Mouse (Mus musculus): ENCODE data around the gene Bcl9l. TPM values are rescaled to one million over a fixed set of nuclear protein-coding genes. Genes with fewer than 3 reads are reported as not detected.

Bcl9l gene
- polyA plus RNA-seq, 1 experiment from 2014 or later = 10.7 TPM

DNA sequence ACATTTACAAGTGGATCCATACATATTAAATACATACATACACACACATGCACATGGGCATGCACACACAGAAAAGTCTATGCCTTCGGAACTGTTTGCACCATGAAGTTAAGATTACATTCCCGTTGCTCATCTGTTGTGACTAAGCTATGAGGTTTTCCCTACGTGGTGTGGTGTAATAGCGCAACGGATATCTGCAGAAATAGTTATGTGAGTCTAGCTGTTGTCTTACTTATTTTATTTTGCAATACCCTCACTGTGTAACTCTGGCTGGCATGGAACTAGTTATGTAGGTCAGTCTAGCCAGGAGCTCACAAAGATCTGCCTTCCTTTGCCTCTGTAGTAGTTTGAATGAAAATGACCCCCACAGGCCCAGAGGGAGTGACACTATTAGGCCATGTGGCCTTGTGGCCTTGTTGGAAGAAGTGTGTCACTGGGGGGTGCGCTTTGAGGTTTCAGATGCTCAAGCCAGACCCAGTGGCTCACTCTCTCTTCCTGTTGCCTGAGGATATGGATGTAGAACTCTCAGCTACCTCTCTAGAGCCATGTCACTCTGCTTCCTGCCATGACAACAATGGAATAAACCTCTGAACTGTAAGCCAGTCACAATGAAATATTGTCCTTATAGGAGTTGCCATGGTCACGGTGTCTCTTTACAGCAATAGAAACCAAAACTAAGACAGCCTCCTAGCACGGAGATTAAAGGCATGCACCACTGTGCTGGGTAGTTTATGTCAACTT lies 66.0 kb downstream of the Bcl9l start:
- no peak for ATAC-seq (ENCODE audit: low FRiP score)
- WGBS = 91% methylated on average over 8 of the region's 8 CpGs
- no peaks in the 10 kb centered on the region for H3K4me1 ChIP-seq
- no peak overlapping the region for H3K4me2 ChIP-seq
- no peaks in the 10 kb centered on the region for H3K36me3 ChIP-seq (replicated peaks)
- H3K9ac ChIP-seq = no peak overlapping the region
- H3K4me3 ChIP-seq (replicated peaks) = no peak overlapping the region
- H3K9me3 ChIP-seq = no peaks in the 10 kb centered on the region
- H3K27ac ChIP-seq = no peak overlapping the region
- H3K27me3 ChIP-seq = no peaks in the 10 kb centered on the region

DNA sequence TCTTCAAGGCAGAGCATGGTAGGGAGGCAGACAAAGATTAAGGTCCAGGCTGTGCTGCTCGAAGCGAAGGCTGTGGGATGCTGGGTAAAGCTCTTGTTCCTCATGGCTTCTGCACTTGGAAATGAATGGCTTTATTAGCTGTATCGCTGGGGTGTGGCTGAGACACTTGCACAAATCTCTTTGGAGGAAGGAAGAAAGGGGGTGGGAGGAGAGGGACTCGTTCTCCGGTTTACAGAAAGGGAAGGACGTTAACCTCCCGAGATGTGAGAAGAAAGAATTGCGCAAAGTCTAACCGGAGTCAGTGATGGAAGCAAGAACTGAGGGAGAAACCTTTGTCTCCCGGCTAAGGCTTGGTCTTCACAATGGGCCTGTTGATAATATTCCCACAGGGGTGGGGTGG lies 68.5 kb downstream of the Bcl9l start:
- H3K27me3 ChIP-seq = no peaks in the 10 kb centered on the region
- H3K4me3 ChIP-seq (replicated peaks) = no peak overlapping the region
- H3K36me3 ChIP-seq (replicated peaks) = no peaks in the 10 kb centered on the region
- no peak overlapping the region for H3K4me2 ChIP-seq
- H3K4me1 ChIP-seq = no peaks in the 10 kb centered on the region
- ATAC-seq (ENCODE audit: low FRiP score) = no peak
- H3K9me3 ChIP-seq = no peaks in the 10 kb centered on the region
- no peak overlapping the region for H3K27ac ChIP-seq
- no peak overlapping the region for H3K9ac ChIP-seq
- WGBS = 85% methylated on average over 10 of the region's 10 CpGs

DNA sequence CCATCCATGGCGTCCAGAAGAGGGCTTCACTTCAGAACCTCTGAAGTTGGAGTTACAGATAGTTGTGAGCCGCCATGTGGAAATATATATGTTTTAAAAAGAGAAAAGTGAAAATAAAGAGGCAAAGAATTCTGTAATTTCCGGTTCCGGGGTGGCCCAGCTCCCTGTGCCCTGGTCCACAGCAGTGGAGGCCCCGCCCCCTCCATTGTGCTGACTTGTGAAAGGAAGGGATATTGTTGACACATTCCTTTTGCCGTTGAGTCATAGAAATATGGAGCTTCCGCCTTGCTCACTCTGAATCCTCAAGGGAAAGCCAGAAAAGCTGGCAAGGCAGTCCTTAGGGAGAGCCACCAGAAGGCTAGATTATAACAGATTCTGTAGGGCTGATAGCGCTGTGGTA lies 69.5 kb downstream of the Bcl9l start:
- H3K9me3 ChIP-seq = no peaks in the 10 kb centered on the region
- H3K27ac ChIP-seq = no peak overlapping the region
- 84% methylated on average over 8 of the region's 8 CpGs for WGBS
- no peaks in the 10 kb centered on the region for H3K4me1 ChIP-seq
- H3K4me2 ChIP-seq = no peak overlapping the region
- no peak for ATAC-seq (ENCODE audit: low FRiP score)
- no peaks in the 10 kb centered on the region for H3K36me3 ChIP-seq (replicated peaks)
- no peak overlapping the region for H3K9ac ChIP-seq
- no peak overlapping the region for H3K4me3 ChIP-seq (replicated peaks)
- no peaks in the 10 kb centered on the region for H3K27me3 ChIP-seq

Other genes with a start within 250 kb of the Bcl9l start
- 28.7 and 34.3 TPM in 2 replicates for gene Cbl, start 248.8 kb upstream of the Bcl9l start, polyA plus RNA-seq (2016; fragmentation: Nextera tagmentation; extraction: Ambion mirVana)
- gene Ccdc153, start 242.1 kb upstream of the Bcl9l start, polyA plus RNA-seq (2016; fragmentation: Nextera tagmentation; extraction: Ambion mirVana) = not detected in 2 replicates
- 0.23 and 0.31 TPM in 2 replicates for gene Pdzd3, start 231.4 kb upstream of the Bcl9l start, polyA plus RNA-seq (2016; fragmentation: Nextera tagmentation; extraction: Ambion mirVana)
- gene Nlrx1, start 214.2 kb upstream of the Bcl9l start, polyA plus RNA-seq (2016; fragmentation: Nextera tagmentation; extraction: Ambion mirVana) = 4.6 and 5.2 TPM in 2 replicates
- gene Abcg4, start 194.2 kb upstream of the Bcl9l start, polyA plus RNA-seq (2016; fragmentation: Nextera tagmentation; extraction: Ambion mirVana) = 10.1 and 12.4 TPM in 2 replicates
- 34.6 and 35.5 TPM in 2 replicates for gene Hinfp, start 177.2 kb upstream of the Bcl9l start, polyA plus RNA-seq (2016; fragmentation: Nextera tagmentation; extraction: Ambion mirVana)
- gene C2cd2l, start 162.5 kb upstream of the Bcl9l start, polyA plus RNA-seq (2016; fragmentation: Nextera tagmentation; extraction: Ambion mirVana) = 16.5 and 16.9 TPM in 2 replicates
- gene Dpagt1, start 156.8 kb upstream of the Bcl9l start, polyA plus RNA-seq (2016; fragmentation: Nextera tagmentation; extraction: Ambion mirVana) = 38.9 and 39.3 TPM in 2 replicates
- 477 and 482 TPM in 2 replicates for gene H2afx, start 148.1 kb upstream of the Bcl9l start, polyA plus RNA-seq (2016; fragmentation: Nextera tagmentation; extraction: Ambion mirVana)
- gene Hmbs, start 138.6 kb upstream of the Bcl9l start, polyA plus RNA-seq (2016; fragmentation: Nextera tagmentation; extraction: Ambion mirVana) = 107 and 115 TPM in 2 replicates
- gene Vps11, start 121.2 kb upstream of the Bcl9l start, polyA plus RNA-seq (2016; fragmentation: Nextera tagmentation; extraction: Ambion mirVana) = 31.5 and 34.8 TPM in 2 replicates
- 26.7 and 35.8 TPM in 2 replicates for gene Hyou1, start 103.3 kb upstream of the Bcl9l start, polyA plus RNA-seq (2016; fragmentation: Nextera tagmentation; extraction: Ambion mirVana)
- 23.4 and 23.6 TPM in 2 replicates for gene Slc37a4, start 86.0 kb upstream of the Bcl9l start, polyA plus RNA-seq (2016; fragmentation: Nextera tagmentation; extraction: Ambion mirVana)
- 1,477 and 1,540 TPM in 2 replicates for gene Rps25, start 75.7 kb upstream of the Bcl9l start, polyA plus RNA-seq (2016; fragmentation: Nextera tagmentation; extraction: Ambion mirVana)
- gene Trappc4, start 75.2 kb upstream of the Bcl9l start, polyA plus RNA-seq (2016; fragmentation: Nextera tagmentation; extraction: Ambion mirVana) = 242 and 243 TPM in 2 replicates
- gene Ccdc84, start 64.3 kb upstream of the Bcl9l start, polyA plus RNA-seq (2016; fragmentation: Nextera tagmentation; extraction: Ambion mirVana) = 30.3 and 32.2 TPM in 2 replicates
- gene Foxr1, start 41.7 kb upstream of the Bcl9l start, polyA plus RNA-seq (2016; fragmentation: Nextera tagmentation; extraction: Ambion mirVana) = not detected in 2 replicates
- 0.29 TPM in 1 of 2 replicates, not detected in the other for gene Upk2, start 27.8 kb upstream of the Bcl9l start, polyA plus RNA-seq (2016; fragmentation: Nextera tagmentation; extraction: Ambion mirVana)
- gene Cxcr5, start 79.1 kb downstream of the Bcl9l start, polyA plus RNA-seq (2016; fragmentation: Nextera tagmentation; extraction: Ambion mirVana) = 0.27 TPM in 1 of 2 replicates, not detected in the other
- gene Ddx6, start 122.1 kb downstream of the Bcl9l start, polyA plus RNA-seq (2016; fragmentation: Nextera tagmentation; extraction: Ambion mirVana) = 22.8 and 24.4 TPM in 2 replicates
- not detected in 2 replicates for gene Treh, start 190.4 kb downstream of the Bcl9l start, polyA plus RNA-seq (2016; fragmentation: Nextera tagmentation; extraction: Ambion mirVana)